Mouse (Mus musculus) hindbrain, embryonic 16.5 days (tissue): ENCODE measurements around the gene Elp1. TPM values are rescaled to one million over a fixed set of nuclear protein-coding genes. Genes with fewer than 3 reads are reported as not detected.
A peak's percentile ranks its signal among the peaks of the same experiment; 100 is the strongest.

ENCODE experiments used
- ATAC-seq: fragments of 200-750 bp; cut with Nextera tagmentation; 2 replicates; pipeline ENCODE4 v1.8.0; 2017; ENCODE audit warnings: moderate TSS enrichment, moderate library complexity
- H3K27ac ChIP-seq: fragments of 300-500 bp; sonication (generic); 2 replicates; pipeline ENCODE4 v1.5.1; 2014; ENCODE audit warnings: low read depth, mild to moderate bottlenecking, control low read depth, low read length, moderate library complexity
- H3K27me3 ChIP-seq: fragments of 300-500 bp; sonication (generic); replicated peaks from 2 replicates; pipeline ENCODE4 v1.6.1; 2014; ENCODE audit warnings: low read length; ENCODE audit not compliant: control insufficient read depth, insufficient read depth
- H3K36me3 ChIP-seq: fragments of 300-500 bp; sonication (generic); 2 replicates; pipeline ENCODE4 v1.6.1; 2014; ENCODE audit warnings: mild to moderate bottlenecking, low read length, moderate library complexity, mixed read lengths; ENCODE audit not compliant: control insufficient read depth, insufficient read depth
- H3K4me1 ChIP-seq: fragments of 300-500 bp; sonication (generic); 2 replicates; pipeline ENCODE4 v1.6.1; 2014; ENCODE audit warnings: low read depth, low read length; ENCODE audit not compliant: control insufficient read depth, insufficient read depth
- H3K4me2 ChIP-seq: fragments of 300-500 bp; sonication (generic); 2 replicates; pipeline ENCODE4 v1.6.1; 2014; ENCODE audit warnings: mild to moderate bottlenecking, low read length, control low read depth, moderate library complexity
- H3K4me3 ChIP-seq: fragments of 300-500 bp; sonication (generic); 2 replicates; pipeline ENCODE4 v1.5.1; 2014; ENCODE audit warnings: mild to moderate bottlenecking, low read length, control low read depth, moderate library complexity
- H3K9ac ChIP-seq: fragments of 300-500 bp; sonication (generic); 2 replicates; pipeline ENCODE4 v1.6.1; 2014; ENCODE audit warnings: low read depth, mild to moderate bottlenecking, control low read depth, low read length, moderate library complexity
- H3K9me3 ChIP-seq: fragments of 300-500 bp; sonication (generic); 2 replicates; pipeline ENCODE4 v1.6.1; 2014; ENCODE audit warnings: mild to moderate bottlenecking, low read length, moderate library complexity; ENCODE audit not compliant: control insufficient read depth
- WGBS: fragments of 180-500 bp; shearing (Covaris S2); extraction: QIAGEN DNeasy Blood & Tissue Kit; methylation state at CpG from one replicate; pipeline ENCODE4 v1.1.7; 2014; 5-methylcytosine and 5-hydroxymethylcytosine counted together
- polyA plus RNA-seq: library from polyadenylated mRNA; unstranded; fragments of >200 nt; fragmentation: Nextera tagmentation; extraction: Ambion mirVana; gene quantifications from 2 replicates; pipeline ENCODE4 v1.2.1, GENCODE M21; 2015

Elp1 gene
- 56.8 and 60.3 TPM in 2 replicates for polyA plus RNA-seq

GRCm38 (mm10) chr4:56801907-56802668 lies at the start of gene Elp1, which contains the start of gene Fam206a:
TSS of gene Elp1 (minus strand) at chr4:56802331.
TSS of gene Fam206a (plus strand) at chr4:56802345.
- peaks cover 22% of the 10 kb centered on the region for H3K36me3 ChIP-seq
- peak within 1 kb of the TSS; percentile 90 for H3K9ac ChIP-seq
- WGBS, result under 1% methylated on average over 72 of the region's 72 CpGs

GRCm38 (mm10) chr4:56850724-56851123 lies 48.6 kb upstream of the Elp1 start:
- WGBS, result 40% methylated on average over 6 of the region's 6 CpGs
- Histone ChIP-seq H3K4me3 (no peak overlapping the region), H3K9me3 (no peaks in the 10 kb centered on the region), H3K4me1 (peaks cover 4% of the 10 kb centered on the region; the same call in 1 of the 2 replicates), H3K27ac (peak overlapping the region; percentile 39; the same call in 1 of the 2 replicates), H3K36me3 (no peaks in the 10 kb centered on the region; the same call in 1 of the 2 replicates), H3K4me2 (no peak overlapping the region), H3K9ac (no peak overlapping the region), H3K27me3 (no peaks in the 10 kb centered on the region)
- peak; percentile 37; the same call in 1 of the 2 replicates for ATAC-seq

More at GRCm38 (mm10) chr4:56801907-56802668, at the start of gene Elp1, which contains the start of gene Fam206a:
- H3K4me3 ChIP-seq, result peak within 1 kb of the TSS; percentile 83
- H3K4me1 ChIP-seq, result peaks cover 24% of the 10 kb centered on the region
- no peaks in the 10 kb centered on the region for H3K9me3 ChIP-seq
- peak within 1 kb of the TSS; percentile 79 for H3K4me2 ChIP-seq
- peak within 1 kb of the TSS; percentile 93 for H3K27ac ChIP-seq
- H3K27me3 ChIP-seq, result no peaks in the 10 kb centered on the region
- ATAC-seq, result peak; percentile 97

GRCm38 (mm10) chr4:56848044-56848443 lies 45.9 kb upstream of the Elp1 start:
- Histone ChIP-seq H3K4me1 (peaks cover 4% of the 10 kb centered on the region; the same call in 1 of the 2 replicates), H3K4me3 (no peak overlapping the region)
- ATAC-seq, result no peak

GRCm38 (mm10) chr4:56847400-56847799 lies 45.3 kb upstream of the Elp1 start:
- peaks cover 2% of the 10 kb centered on the region; the same call in 1 of the 2 replicates for H3K9me3 ChIP-seq
- H3K4me3 ChIP-seq, result no peak overlapping the region
- no peaks in the 10 kb centered on the region for H3K27me3 ChIP-seq
- peaks cover 13% of the 10 kb centered on the region for H3K36me3 ChIP-seq
- ATAC-seq, result no peak
- WGBS, result 92% methylated on average over 3 of the region's 3 CpGs
- no peak overlapping the region for H3K9ac ChIP-seq
- no peak overlapping the region for H3K4me2 ChIP-seq
- H3K4me1 ChIP-seq, result peaks cover 4% of the 10 kb centered on the region; the same call in 1 of the 2 replicates
- H3K27ac ChIP-seq, result no peak overlapping the region

More at GRCm38 (mm10) chr4:56848044-56848443, 45.9 kb upstream of the Elp1 start:
- 91% methylated on average over 6 of the region's 6 CpGs for WGBS
- H3K27me3 ChIP-seq, result no peaks in the 10 kb centered on the region
- H3K9me3 ChIP-seq, result peaks cover 2% of the 10 kb centered on the region; the same call in 1 of the 2 replicates
- no peak overlapping the region for H3K9ac ChIP-seq
- no peak overlapping the region for H3K27ac ChIP-seq
- H3K36me3 ChIP-seq, result peaks cover 13% of the 10 kb centered on the region
- H3K4me2 ChIP-seq, result no peak overlapping the region

GRCm38 (mm10) chr4:56845896-56846533 lies 43.9 kb upstream of the Elp1 start:
- WGBS, result 64% methylated on average over 12 of the region's 12 CpGs
- Histone ChIP-seq H3K9me3 (peaks cover 2% of the 10 kb centered on the region; the same call in 1 of the 2 replicates), H3K4me3 (no peak overlapping the region), H3K27ac (no peak overlapping the region), H3K9ac (no peak overlapping the region), H3K4me2 (no peak overlapping the region), H3K27me3 (no peaks in the 10 kb centered on the region), H3K4me1 (peaks cover 4% of the 10 kb centered on the region; the same call in 1 of the 2 replicates), H3K36me3 (peaks cover 15% of the 10 kb centered on the region)
- no peak for ATAC-seq

- no peak overlapping the region for H3K4me2 ChIP-seq
- H3K27me3 ChIP-seq, result no peaks in the 10 kb centered on the region
- ATAC-seq, result no peak
- H3K9ac ChIP-seq, result no peak overlapping the region
- 92% methylated on average over 4 of the region's 4 CpGs for WGBS
- no peaks in the 10 kb centered on the region for H3K4me1 ChIP-seq
- H3K4me3 ChIP-seq, result no peak overlapping the region
- no peak overlapping the region for H3K27ac ChIP-seq
- H3K9me3 ChIP-seq, result peaks cover 2% of the 10 kb centered on the region; the same call in 1 of the 2 replicates
- peaks cover 20% of the 10 kb centered on the region for H3K36me3 ChIP-seq
Measured at GRCm38 (mm10) chr4:56844911-56845310, 42.8 kb upstream of the Elp1 start.

- H3K4me1 ChIP-seq, result no peaks in the 10 kb centered on the region
- peaks cover 2% of the 10 kb centered on the region; the same call in 1 of the 2 replicates for H3K9me3 ChIP-seq
- H3K4me2 ChIP-seq, result no peak overlapping the region
- H3K27ac ChIP-seq, result no peak overlapping the region
- H3K27me3 ChIP-seq, result no peaks in the 10 kb centered on the region
- no peak for ATAC-seq
- 91% methylated on average over 2 of the region's 2 CpGs for WGBS
- peaks cover 20% of the 10 kb centered on the region for H3K36me3 ChIP-seq
- H3K4me3 ChIP-seq, result no peak overlapping the region
- no peak overlapping the region for H3K9ac ChIP-seq
Measured at GRCm38 (mm10) chr4:56843963-56844362, 41.8 kb upstream of the Elp1 start.

GRCm38 (mm10) chr4:56842501-56842900 lies 40.4 kb upstream of the Elp1 start:
- no peak overlapping the region for H3K4me2 ChIP-seq
- WGBS, result 71% methylated on average over 7 of the region's 7 CpGs
- peaks cover 20% of the 10 kb centered on the region for H3K36me3 ChIP-seq
- H3K9ac ChIP-seq, result no peak overlapping the region
- peaks cover 2% of the 10 kb centered on the region; the same call in 1 of the 2 replicates for H3K9me3 ChIP-seq
- H3K27ac ChIP-seq, result no peak overlapping the region
- H3K27me3 ChIP-seq, result no peaks in the 10 kb centered on the region
- ATAC-seq, result no peak
- no peaks in the 10 kb centered on the region for H3K4me1 ChIP-seq
- no peak overlapping the region for H3K4me3 ChIP-seq

- no peak for ATAC-seq
- 90% methylated on average over 3 of the region's 3 CpGs for WGBS
- no peaks in the 10 kb centered on the region for H3K4me1 ChIP-seq
Measured at GRCm38 (mm10) chr4:56840297-56840696, 38.2 kb upstream of the Elp1 start.

More at GRCm38 (mm10) chr4:56840297-56840696, 38.2 kb upstream of the Elp1 start:
- no peak overlapping the region for H3K9ac ChIP-seq
- H3K4me2 ChIP-seq, result no peak overlapping the region
- peaks cover 27% of the 10 kb centered on the region for H3K36me3 ChIP-seq
- no peak overlapping the region for H3K4me3 ChIP-seq
- no peak overlapping the region for H3K27ac ChIP-seq
- no peaks in the 10 kb centered on the region for H3K27me3 ChIP-seq
- H3K9me3 ChIP-seq, result peaks cover 2% of the 10 kb centered on the region; the same call in 1 of the 2 replicates
